Mouse (Mus musculus): ENCODE results near the gene Gpm6b. TPM values are rescaled to one million over a fixed set of nuclear protein-coding genes. Genes with fewer than 3 reads are reported as not detected.

Gene Gpm6b
- 30.6 and 31.7 TPM in 2 replicates for polyA plus RNA-seq (2014; fragmentation: Nextera tagmentation; extraction: Ambion mirVana)

GRCm38 (mm10) chrX:166238831-166239460, at the start of gene Gpm6b:
Gene Gpm6b, plus strand, starts transcription at chrX:166238911.
- Histone ChIP-seq H3K27ac (replicated peaks; ENCODE audit: low read depth, low read length) (no peak within 1 kb of the TSS), H3K4me1 (ENCODE audit: control insufficient read depth, insufficient read depth, low read length) (no peaks in the 10 kb centered on the region), H3K4me3 (ENCODE audit: low read depth, low read length) (peak within 1 kb of the TSS; percentile 48), H3K36me3 (replicated peaks; ENCODE audit: control insufficient read depth, insufficient read depth, low read depth, low read length) (no peaks in the 10 kb centered on the region), H3K27me3 (ENCODE audit: control insufficient read depth, insufficient read depth, low read length) (no peaks in the 10 kb centered on the region; the same call in 1 of the 2 replicates), H3K9me3 (replicated peaks; ENCODE audit: control insufficient read depth, low read length) (no peaks in the 10 kb centered on the region), H3K4me2 (ENCODE audit: low read depth, low read length) (peak within 1 kb of the TSS; percentile 93), H3K9ac (replicated peaks; ENCODE audit: low read length) (peak within 1 kb of the TSS; percentile 52)
- 21% methylated on average over 56 of the region's 63 CpGs for WGBS
- DNase-seq (ENCODE audit: low spot score) = peak; percentile 39
- ATAC-seq (replicated peaks; ENCODE audit: insufficient number of reproducible peaks, low FRiP score, low TSS enrichment, low read depth) = peak; percentile 90

GRCm38 (mm10) chrX:166196327-166196726, 42.4 kb upstream of the Gpm6b start:
- Histone ChIP-seq H3K4me1 (ENCODE audit: control insufficient read depth, insufficient read depth, low read length) (no peaks in the 10 kb centered on the region), H3K36me3 (replicated peaks; ENCODE audit: control insufficient read depth, insufficient read depth, low read depth, low read length) (no peaks in the 10 kb centered on the region), H3K27me3 (ENCODE audit: control insufficient read depth, insufficient read depth, low read length) (no peaks in the 10 kb centered on the region), H3K9me3 (replicated peaks; ENCODE audit: control insufficient read depth, low read length) (no peaks in the 10 kb centered on the region), H3K4me3 (ENCODE audit: low read depth, low read length) (no peak overlapping the region), H3K27ac (replicated peaks; ENCODE audit: low read depth, low read length) (no peak overlapping the region), H3K4me2 (ENCODE audit: low read depth, low read length) (no peak overlapping the region), H3K9ac (replicated peaks; ENCODE audit: low read length) (no peak overlapping the region)
- ATAC-seq (replicated peaks; ENCODE audit: insufficient number of reproducible peaks, low FRiP score, low TSS enrichment, low read depth) (no peak), DNase-seq (ENCODE audit: low spot score) (no peak)

- Histone ChIP-seq H3K4me1 (ENCODE audit: control insufficient read depth, insufficient read depth, low read length) (no peaks in the 10 kb centered on the region), H3K27ac (replicated peaks; ENCODE audit: low read depth, low read length) (no peak overlapping the region), H3K4me2 (ENCODE audit: low read depth, low read length) (no peak overlapping the region), H3K36me3 (replicated peaks; ENCODE audit: control insufficient read depth, insufficient read depth, low read depth, low read length) (no peaks in the 10 kb centered on the region), H3K9me3 (replicated peaks; ENCODE audit: control insufficient read depth, low read length) (no peaks in the 10 kb centered on the region), H3K4me3 (ENCODE audit: low read depth, low read length) (no peak overlapping the region), H3K27me3 (ENCODE audit: control insufficient read depth, insufficient read depth, low read length) (no peaks in the 10 kb centered on the region), H3K9ac (replicated peaks; ENCODE audit: low read length) (no peak overlapping the region)
- WGBS = 98% methylated on average over 2 of the region's 2 CpGs
- ATAC-seq (replicated peaks; ENCODE audit: insufficient number of reproducible peaks, low FRiP score, low TSS enrichment, low read depth) = no peak
- no peak for DNase-seq (ENCODE audit: low spot score)
These were observed 40.4 kb upstream of the Gpm6b start for GRCm38 (mm10) chrX:166198266-166198665.

GRCm38 (mm10) chrX:166199812-166200211, 38.9 kb upstream of the Gpm6b start:
- Histone ChIP-seq H3K4me1 (ENCODE audit: control insufficient read depth, insufficient read depth, low read length) (no peaks in the 10 kb centered on the region), H3K4me2 (ENCODE audit: low read depth, low read length) (no peak overlapping the region), H3K36me3 (replicated peaks; ENCODE audit: control insufficient read depth, insufficient read depth, low read depth, low read length) (no peaks in the 10 kb centered on the region), H3K9me3 (replicated peaks; ENCODE audit: control insufficient read depth, low read length) (no peaks in the 10 kb centered on the region), H3K27me3 (ENCODE audit: control insufficient read depth, insufficient read depth, low read length) (no peaks in the 10 kb centered on the region), H3K9ac (replicated peaks; ENCODE audit: low read length) (no peak overlapping the region), H3K27ac (replicated peaks; ENCODE audit: low read depth, low read length) (no peak overlapping the region), H3K4me3 (ENCODE audit: low read depth, low read length) (no peak overlapping the region)
- DNase-seq (ENCODE audit: low spot score) = no peak
- no peak for ATAC-seq (replicated peaks; ENCODE audit: insufficient number of reproducible peaks, low FRiP score, low TSS enrichment, low read depth)

DNA sequence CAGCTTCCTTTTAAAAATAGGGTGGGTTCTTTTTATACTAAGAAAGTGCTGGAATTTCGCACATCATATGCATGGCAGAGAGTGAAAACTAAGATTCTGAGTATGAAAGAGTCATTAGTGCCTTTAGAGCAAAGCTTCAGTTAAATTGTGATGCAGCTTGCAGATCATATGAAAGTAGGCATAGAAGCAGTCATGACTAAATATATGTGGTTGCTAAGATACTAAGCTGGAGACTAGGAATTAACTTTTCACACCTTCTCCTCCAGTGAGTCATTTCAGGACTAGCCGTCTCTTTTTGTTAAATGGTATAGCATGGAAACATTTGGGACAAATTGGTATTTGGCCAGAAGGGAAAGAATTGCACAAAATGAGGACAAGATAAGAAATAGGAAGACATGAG, 24.1 kb upstream of the Gpm6b start:
- WGBS = 80% methylated on average over 2 of the region's 2 CpGs
- ATAC-seq (replicated peaks; ENCODE audit: insufficient number of reproducible peaks, low FRiP score, low TSS enrichment, low read depth) (no peak), DNase-seq (ENCODE audit: low spot score) (no peak)
- H3K4me1 ChIP-seq (ENCODE audit: control insufficient read depth, insufficient read depth, low read length) = no peaks in the 10 kb centered on the region
- H3K9ac ChIP-seq (replicated peaks; ENCODE audit: low read length) = no peak overlapping the region
- H3K9me3 ChIP-seq (replicated peaks; ENCODE audit: control insufficient read depth, low read length) = no peaks in the 10 kb centered on the region
- H3K27ac ChIP-seq (replicated peaks; ENCODE audit: low read depth, low read length) = no peak overlapping the region
- H3K36me3 ChIP-seq (replicated peaks; ENCODE audit: control insufficient read depth, insufficient read depth, low read depth, low read length) = no peaks in the 10 kb centered on the region
- no peak overlapping the region for H3K4me2 ChIP-seq (ENCODE audit: low read depth, low read length)
- H3K4me3 ChIP-seq (ENCODE audit: low read depth, low read length) = no peak overlapping the region
- no peaks in the 10 kb centered on the region for H3K27me3 ChIP-seq (ENCODE audit: control insufficient read depth, insufficient read depth, low read length)

DNA sequence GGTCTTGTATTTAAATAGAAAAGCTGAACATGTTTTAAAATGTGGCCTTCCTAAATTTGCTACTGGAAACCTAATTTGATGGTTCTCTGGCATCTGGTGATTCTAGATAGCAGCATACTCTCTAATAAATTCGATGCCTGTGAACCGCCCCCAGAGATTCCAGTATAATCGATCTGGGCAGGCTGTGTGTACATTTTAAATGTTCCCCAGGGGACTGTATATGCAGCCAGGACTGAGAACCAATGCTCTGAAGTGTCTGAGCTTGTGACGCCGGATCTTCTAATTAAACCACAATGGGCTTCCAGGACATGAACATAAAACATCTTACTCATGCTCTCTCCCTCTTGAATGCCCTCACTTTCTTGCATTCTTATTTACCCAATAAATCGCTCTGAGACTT, 22.5 kb upstream of the Gpm6b start:
- 79% methylated on average over 6 of the region's 6 CpGs for WGBS
- no peaks in the 10 kb centered on the region for H3K9me3 ChIP-seq (replicated peaks; ENCODE audit: control insufficient read depth, low read length)
- no peak overlapping the region for H3K9ac ChIP-seq (replicated peaks; ENCODE audit: low read length)
- DNase-seq (ENCODE audit: low spot score) (no peak), ATAC-seq (replicated peaks; ENCODE audit: insufficient number of reproducible peaks, low FRiP score, low TSS enrichment, low read depth) (no peak)
- no peak overlapping the region for H3K4me2 ChIP-seq (ENCODE audit: low read depth, low read length)
- H3K4me3 ChIP-seq (ENCODE audit: low read depth, low read length) = no peak overlapping the region
- no peaks in the 10 kb centered on the region for H3K27me3 ChIP-seq (ENCODE audit: control insufficient read depth, insufficient read depth, low read length)
- no peaks in the 10 kb centered on the region for H3K36me3 ChIP-seq (replicated peaks; ENCODE audit: control insufficient read depth, insufficient read depth, low read depth, low read length)
- no peaks in the 10 kb centered on the region for H3K4me1 ChIP-seq (ENCODE audit: control insufficient read depth, insufficient read depth, low read length)
- no peak overlapping the region for H3K27ac ChIP-seq (replicated peaks; ENCODE audit: low read depth, low read length)

DNA sequence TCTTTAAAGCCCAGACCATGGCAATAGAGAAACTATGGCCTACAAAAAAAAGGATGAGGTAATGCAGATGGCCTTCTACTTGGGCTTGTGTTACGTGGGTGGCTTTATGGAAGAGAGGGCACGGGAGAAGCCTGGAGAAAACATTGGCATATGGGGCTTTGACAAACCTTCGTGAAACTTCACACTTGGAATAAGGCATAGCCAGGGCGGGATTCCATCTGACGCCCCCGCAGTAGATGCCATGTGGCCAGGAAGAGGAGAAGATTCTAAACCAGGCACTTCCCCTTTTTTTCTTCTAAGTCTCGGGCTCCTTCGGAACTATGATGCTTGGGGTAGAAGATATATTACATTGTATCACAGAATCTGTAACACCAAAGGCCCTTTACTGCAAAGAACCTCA, 22.0 kb upstream of the Gpm6b start:
- H3K4me1 ChIP-seq (ENCODE audit: control insufficient read depth, insufficient read depth, low read length) = no peaks in the 10 kb centered on the region
- H3K27ac ChIP-seq (replicated peaks; ENCODE audit: low read depth, low read length) = no peak overlapping the region
- 92% methylated on average over 8 of the region's 8 CpGs for WGBS
- no peaks in the 10 kb centered on the region for H3K27me3 ChIP-seq (ENCODE audit: control insufficient read depth, insufficient read depth, low read length)
- DNase-seq (ENCODE audit: low spot score) (no peak), ATAC-seq (replicated peaks; ENCODE audit: insufficient number of reproducible peaks, low FRiP score, low TSS enrichment, low read depth) (no peak)
- H3K4me3 ChIP-seq (ENCODE audit: low read depth, low read length) = no peak overlapping the region
- H3K9ac ChIP-seq (replicated peaks; ENCODE audit: low read length) = no peak overlapping the region
- H3K4me2 ChIP-seq (ENCODE audit: low read depth, low read length) = no peak overlapping the region
- H3K36me3 ChIP-seq (replicated peaks; ENCODE audit: control insufficient read depth, insufficient read depth, low read depth, low read length) = no peaks in the 10 kb centered on the region
- H3K9me3 ChIP-seq (replicated peaks; ENCODE audit: control insufficient read depth, low read length) = no peaks in the 10 kb centered on the region

DNA sequence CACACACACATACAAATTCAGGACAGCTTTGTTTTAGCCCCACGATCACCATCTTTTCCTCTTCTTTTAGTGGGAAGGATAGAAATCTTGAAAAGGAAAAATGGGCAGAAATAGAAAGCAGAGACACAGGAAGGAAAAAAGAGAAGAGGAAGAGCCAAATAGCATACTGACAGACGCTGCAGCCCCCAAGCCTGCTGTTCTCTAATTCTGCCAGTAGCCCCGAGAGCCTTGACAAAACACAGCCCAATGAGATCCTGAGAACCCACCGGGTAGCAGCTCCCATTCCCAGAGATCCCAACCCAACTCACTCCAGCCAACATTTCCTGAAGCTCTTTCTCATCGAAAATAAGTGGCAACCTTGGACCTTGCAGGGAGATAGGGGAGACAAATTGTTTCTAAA, 19.4 kb upstream of the Gpm6b start:
- DNase-seq (ENCODE audit: low spot score) (no peak), ATAC-seq (replicated peaks; ENCODE audit: insufficient number of reproducible peaks, low FRiP score, low TSS enrichment, low read depth) (no peak)
- Histone ChIP-seq H3K4me3 (ENCODE audit: low read depth, low read length) (no peak overlapping the region), H3K4me2 (ENCODE audit: low read depth, low read length) (no peak overlapping the region), H3K27me3 (ENCODE audit: control insufficient read depth, insufficient read depth, low read length) (no peaks in the 10 kb centered on the region), H3K4me1 (ENCODE audit: control insufficient read depth, insufficient read depth, low read length) (no peaks in the 10 kb centered on the region), H3K27ac (replicated peaks; ENCODE audit: low read depth, low read length) (no peak overlapping the region), H3K9me3 (replicated peaks; ENCODE audit: control insufficient read depth, low read length) (no peaks in the 10 kb centered on the region), H3K9ac (replicated peaks; ENCODE audit: low read length) (no peak overlapping the region), H3K36me3 (replicated peaks; ENCODE audit: control insufficient read depth, insufficient read depth, low read depth, low read length) (no peaks in the 10 kb centered on the region)
- 65% methylated on average over 5 of the region's 5 CpGs for WGBS

Data from embryonic facial prominence, embryonic 11.5 days (tissue).